Mouse (Mus musculus) intestine, embryonic 16.5 days (tissue): ENCODE data around the gene Olfml3. TPM values are rescaled to one million over a fixed set of nuclear protein-coding genes. Genes with fewer than 3 reads are reported as not detected.

Experiments
- ATAC-seq: fragments of 200-750 bp; cut with Nextera tagmentation; 2 replicates; pipeline ENCODE4 v1.8.0; 2017; ENCODE audit warnings: moderate TSS enrichment, moderate library complexity
- H3K27ac ChIP-seq: fragments of 300-500 bp; sonication (generic); 2 replicates; pipeline ENCODE4 v1.5.1; 2014; ENCODE audit warnings: mild to moderate bottlenecking, low read length
- H3K27me3 ChIP-seq: fragments of 300-500 bp; sonication (generic); replicated peaks from 2 replicates; pipeline ENCODE4 v1.6.1; 2014; ENCODE audit warnings: low read length, control low read depth, mixed read lengths; ENCODE audit not compliant: control insufficient read depth, insufficient read depth
- H3K36me3 ChIP-seq: fragments of 300-500 bp; sonication (generic); 2 replicates; pipeline ENCODE4 v1.6.1; 2014; ENCODE audit warnings: low read length, control low read depth; ENCODE audit not compliant: control insufficient read depth, insufficient read depth
- H3K4me1 ChIP-seq: fragments of 300-500 bp; sonication (generic); 2 replicates; pipeline ENCODE4 v1.6.1; 2014; ENCODE audit warnings: low read length, control low read depth, mixed read lengths; ENCODE audit not compliant: control insufficient read depth, insufficient read depth
- H3K4me2 ChIP-seq: fragments of 300-500 bp; sonication (generic); 2 replicates; pipeline ENCODE4 v1.6.1; 2014; ENCODE audit warnings: low read depth, low read length, control low read depth
- H3K4me3 ChIP-seq: fragments of 300-500 bp; sonication (generic); 2 replicates; pipeline ENCODE4 v1.5.1; 2014; ENCODE audit warnings: mild to moderate bottlenecking, low read length
- H3K9ac ChIP-seq: fragments of 300-500 bp; sonication (generic); 2 replicates; pipeline ENCODE4 v1.6.1; 2014; ENCODE audit warnings: low read depth, low read length
- H3K9me3 ChIP-seq: fragments of 300-500 bp; sonication (generic); 2 replicates; pipeline ENCODE4 v1.6.1; 2016; ENCODE audit warnings: low read length, control low read depth; ENCODE audit not compliant: control insufficient read depth
- WGBS: fragments of 180-500 bp; shearing (Covaris S2); extraction: QIAGEN DNeasy Blood & Tissue Kit; methylation state at CpG from one replicate; pipeline ENCODE4 v1.1.7; 2014; 5-methylcytosine and 5-hydroxymethylcytosine counted together
- polyA plus RNA-seq: library from polyadenylated mRNA; unstranded; fragments of >200 nt; fragmentation: Nextera tagmentation; extraction: Ambion mirVana; gene quantifications from 2 replicates; pipeline ENCODE4 v1.2.1, GENCODE M21; 2015

Gene Olfml3
- polyA plus RNA-seq, 1 experiment from 2014 or later: 44.0 TPM

- ATAC-seq: no peak
- Histone ChIP-seq H3K4me1 (no peaks in the 10 kb centered on the region), H3K4me3 (no peak overlapping the region), H3K4me2 (no peak overlapping the region), H3K9ac (no peak overlapping the region), H3K27me3 (no peaks in the 10 kb centered on the region), H3K36me3 (no peaks in the 10 kb centered on the region), H3K9me3 (no peaks in the 10 kb centered on the region), H3K27ac (no peak overlapping the region)
- 69% methylated on average over 3 of the region's 3 CpGs for WGBS
These were observed 47.3 kb downstream of the Olfml3 start for GRCm38 (mm10) chr3:103690506-103690905.

- Histone ChIP-seq H3K36me3 (no peaks in the 10 kb centered on the region), H3K4me2 (no peak overlapping the region), H3K27ac (no peak overlapping the region), H3K4me3 (no peak overlapping the region), H3K9ac (no peak overlapping the region), H3K9me3 (no peaks in the 10 kb centered on the region), H3K27me3 (no peaks in the 10 kb centered on the region), H3K4me1 (no peaks in the 10 kb centered on the region)
- ATAC-seq: no peak
- WGBS: 60% methylated on average over 1 of the region's 1 CpGs
These were observed 48.8 kb downstream of the Olfml3 start for GRCm38 (mm10) chr3:103689043-103689442.

GRCm38 (mm10) chr3:103683966-103684319, 53.9 kb downstream of the Olfml3 start:
- Histone ChIP-seq H3K27ac (no peak overlapping the region), H3K4me2 (no peak overlapping the region), H3K4me1 (no peaks in the 10 kb centered on the region), H3K4me3 (no peak overlapping the region), H3K9ac (no peak overlapping the region), H3K9me3 (no peaks in the 10 kb centered on the region), H3K36me3 (no peaks in the 10 kb centered on the region), H3K27me3 (no peaks in the 10 kb centered on the region)
- ATAC-seq: no peak
- 46% methylated on average over 5 of the region's 5 CpGs for WGBS

- no peak overlapping the region for H3K27ac ChIP-seq
- H3K4me2 ChIP-seq: no peak overlapping the region
- H3K9me3 ChIP-seq: no peaks in the 10 kb centered on the region
- ATAC-seq: no peak
- no peaks in the 10 kb centered on the region for H3K4me1 ChIP-seq
- no peak overlapping the region for H3K4me3 ChIP-seq
- H3K36me3 ChIP-seq: no peaks in the 10 kb centered on the region
- 11% methylated on average over 21 of the region's 21 CpGs for WGBS
- no peak overlapping the region for H3K9ac ChIP-seq
- H3K27me3 ChIP-seq: no peaks in the 10 kb centered on the region
These were observed 54.4 kb downstream of the Olfml3 start for GRCm38 (mm10) chr3:103683234-103683965.

- H3K4me2 ChIP-seq: no peak overlapping the region
- no peaks in the 10 kb centered on the region for H3K4me1 ChIP-seq
- H3K4me3 ChIP-seq: no peak overlapping the region
- no peaks in the 10 kb centered on the region for H3K9me3 ChIP-seq
- 63% methylated on average over 4 of the region's 4 CpGs for WGBS
- H3K27ac ChIP-seq: no peak overlapping the region
- no peak overlapping the region for H3K9ac ChIP-seq
- H3K27me3 ChIP-seq: no peaks in the 10 kb centered on the region
- no peak for ATAC-seq
- H3K36me3 ChIP-seq: no peaks in the 10 kb centered on the region
These were observed 55.3 kb downstream of the Olfml3 start for GRCm38 (mm10) chr3:103682473-103682872.

GRCm38 (mm10) chr3:103678811-103679210, 59.0 kb downstream of the Olfml3 start:
- H3K9ac ChIP-seq: no peak overlapping the region
- no peak overlapping the region for H3K4me2 ChIP-seq
- WGBS: 50% methylated on average over 6 of the region's 6 CpGs
- no peak overlapping the region for H3K4me3 ChIP-seq
- no peak overlapping the region for H3K27ac ChIP-seq
- H3K9me3 ChIP-seq: no peaks in the 10 kb centered on the region
- no peaks in the 10 kb centered on the region for H3K36me3 ChIP-seq
- no peaks in the 10 kb centered on the region for H3K27me3 ChIP-seq
- ATAC-seq: no peak
- no peaks in the 10 kb centered on the region for H3K4me1 ChIP-seq

- no peaks in the 10 kb centered on the region for H3K4me1 ChIP-seq
- no peak overlapping the region for H3K4me2 ChIP-seq
- H3K36me3 ChIP-seq: no peaks in the 10 kb centered on the region
- no peak overlapping the region for H3K27ac ChIP-seq
- H3K9ac ChIP-seq: no peak overlapping the region
- H3K4me3 ChIP-seq: no peak overlapping the region
- no peaks in the 10 kb centered on the region for H3K9me3 ChIP-seq
- no peak for ATAC-seq
- WGBS: 26% methylated on average over 7 of the region's 7 CpGs
- no peaks in the 10 kb centered on the region for H3K27me3 ChIP-seq
These were observed 65.1 kb downstream of the Olfml3 start for GRCm38 (mm10) chr3:103672716-103673115.

Other genes starting within 250 kb of the Olfml3 start
- gene Syt6, start 162.8 kb downstream of the Olfml3 start, polyA plus RNA-seq: 0.62 and 0.72 TPM in 2 replicates
- 0.11 and 0.22 TPM in 2 replicates for gene Atg4a-ps, start 91.9 kb downstream of the Olfml3 start, polyA plus RNA-seq
- gene Gm10964, start 1.4 kb upstream of the Olfml3 start, polyA plus RNA-seq: not detected in 2 replicates
- 6.3 and 7.1 TPM in 2 replicates for gene Hipk1, start 53.6 kb upstream of the Olfml3 start, polyA plus RNA-seq
- 19.1 and 21.1 TPM in 2 replicates for gene Dclre1b, start 71.4 kb upstream of the Olfml3 start, polyA plus RNA-seq
- 21.0 and 21.8 TPM in 2 replicates for gene Ap4b1, start 71.5 kb upstream of the Olfml3 start, polyA plus RNA-seq
- 0.45 and 0.69 TPM in 2 replicates for gene Gm43064, start 71.6 kb upstream of the Olfml3 start, polyA plus RNA-seq
- gene Bcl2l15, start 94.6 kb upstream of the Olfml3 start, polyA plus RNA-seq: 14.2 and 22.4 TPM in 2 replicates
- 2.2 and 2.8 TPM in 2 replicates for gene Ptpn22, start 121.8 kb upstream of the Olfml3 start, polyA plus RNA-seq
- 6.3 and 7.1 TPM in 2 replicates for gene Rsbn1, start 176.1 kb upstream of the Olfml3 start, polyA plus RNA-seq
- 12.7 and 13.5 TPM in 2 replicates for gene Phtf1, start 230.1 kb upstream of the Olfml3 start, polyA plus RNA-seq